Mouse (Mus musculus) ES-E14 (cell line): ENCODE results near the gene Gm17606. TPM values are rescaled to one million over a fixed set of nuclear protein-coding genes. Genes with fewer than 3 reads are reported as not detected.

Experiments
- DNase-seq: peaks from one replicate; pipeline ENCODE4 v3.0.0-alpha.2; 2013; ENCODE audit warnings: low read depth, low spot score
- H3K27ac ChIP-seq: 2 replicates; pipeline ENCODE4 v1.5.1; 2012; ENCODE audit warnings: low read depth, mild to moderate bottlenecking, low read length, moderate library complexity, mixed read lengths; ENCODE audit not compliant: poor library complexity, insufficient read depth, severe bottlenecking
- H3K36me3 ChIP-seq: 2 replicates; pipeline ENCODE4 v1.6.1; 2012; ENCODE audit warnings: mild to moderate bottlenecking, low read length, moderate library complexity, mixed read lengths; ENCODE audit not compliant: control insufficient read depth, poor library complexity, insufficient read depth, severe bottlenecking
- H3K4me1 ChIP-seq, 2 experiments: fragments of 150-350 bp in 1 of 2; sonication (generic) in 1 of 2; 2 replicates each; pipeline ENCODE4 v1.6.1; 2012; ENCODE audit warnings: low read length in 2 of 2, mild to moderate bottlenecking in 1 of 2, mixed read lengths in 1 of 2; ENCODE audit not compliant: control insufficient read depth in 2 of 2, insufficient read depth in 2 of 2, poor library complexity in 1 of 2
- H3K4me3 ChIP-seq, 2 experiments: fragments of 150-350 bp in 1 of 2; sonication (generic) in 1 of 2; 2 replicates each; pipeline ENCODE4 v1.5.1; 2012; ENCODE audit warnings: low read length in 2 of 2, low read depth in 1 of 2, mild to moderate bottlenecking in 1 of 2, mixed read lengths in 1 of 2; ENCODE audit not compliant: insufficient read depth in 1 of 2, poor library complexity in 1 of 2, severe bottlenecking in 1 of 2
- H3K9ac ChIP-seq: 2 replicates; pipeline ENCODE4 v1.6.1; 2012; ENCODE audit warnings: low read depth, mild to moderate bottlenecking, low read length, mixed read lengths; ENCODE audit not compliant: poor library complexity, insufficient read depth, severe bottlenecking
- H3K9me3 ChIP-seq: fragments of 150-350 bp; sonication (generic); 2 replicates; pipeline ENCODE4 v1.6.1; 2012; ENCODE audit warnings: low read depth, mild to moderate bottlenecking, low read length; ENCODE audit not compliant: control insufficient read depth, insufficient read depth
- CHD2 ChIP-seq: IDR thresholded peaks from 2 replicates; pipeline ENCODE4 v1.6.1; 2014; ENCODE audit warnings: mild to moderate bottlenecking, low read depth, low read length, inconsistent platforms
- HCFC1 ChIP-seq: IDR thresholded peaks from 2 replicates; pipeline ENCODE4 v1.6.1; 2012; ENCODE audit warnings: low read length, inconsistent platforms, borderline replicate concordance; ENCODE audit not compliant: insufficient read depth
- MAFK ChIP-seq: IDR thresholded peaks from 2 replicates; pipeline ENCODE4 v1.6.1; 2014; ENCODE audit warnings: mild to moderate bottlenecking, low read depth, low read length, inconsistent platforms; ENCODE audit not compliant: insufficient read depth
- ZC3H11A ChIP-seq: IDR thresholded peaks from 2 replicates; pipeline ENCODE4 v1.6.1; 2012; ENCODE audit warnings: low read depth, mild to moderate bottlenecking, inconsistent platforms, low read length, borderline replicate concordance
- ZNF384 ChIP-seq: IDR thresholded peaks from 2 replicates; pipeline ENCODE4 v1.6.1; 2012; ENCODE audit warnings: low read depth, low read length, inconsistent platforms
- in situ Hi-C, 2 experiments: fragments of 600-800 bp; cut with MboI; formaldehyde crosslinking; loops; one replicate each; pipeline ENCODE4 v1.15.1; 2025; ENCODE audit warnings: low sequenced_read_pairs in 2 of 2, inconsistent platforms in 1 of 2; ENCODE audit not compliant: unreplicated experiment in 2 of 2
- total RNA-seq: library from RNA; depleted of rRNA; stranded (reverse); fragments of 300-350 nt; gene quantifications from 2 replicates; pipeline ENCODE4 v1.2.3, GENCODE M21; 2012; rRNA removed

Gm17606 gene
- total RNA-seq, result not detected in 2 replicates

DNA sequence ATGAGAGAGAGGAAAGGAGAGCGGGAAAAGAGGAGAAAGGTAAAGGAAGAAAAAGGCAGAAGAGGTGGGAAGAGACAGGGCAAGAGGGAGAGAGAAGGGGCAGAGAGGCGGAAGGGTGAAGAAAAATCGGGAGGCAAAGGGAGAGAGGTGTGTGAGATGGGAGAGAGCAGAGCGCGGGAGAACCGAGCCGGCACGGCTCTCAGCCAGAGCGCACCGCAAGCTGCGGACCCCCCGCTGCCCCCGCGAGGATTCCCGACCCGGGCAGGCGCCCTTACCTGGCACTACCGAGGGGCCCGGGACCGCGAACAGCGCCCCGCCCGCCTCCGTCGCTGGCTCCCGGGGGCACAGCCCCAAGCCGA lies at the start of gene Gm17606:
Gene Gm17606 (plus strand): TSS at position 7 of the 359 bp plus-strand sequence.
- Histone ChIP-seq H3K27ac (no peak within 1 kb of the TSS), H3K9me3 (no peaks in the 10 kb centered on the region), H3K4me1 (peaks cover 0 to 19% of the 10 kb centered on the region in 2 experiments; a peak in 2 of 4 replicates), H3K4me3 (peak within 1 kb of the TSS; percentile 84 to 92), H3K36me3 (peaks cover 36% of the 10 kb centered on the region), H3K9ac (peak within 1 kb of the TSS; percentile 86)
- no peak for TF ChIP-seq ZC3H11A
- no peak for TF ChIP-seq CHD2
- TF ChIP-seq ZNF384, result no peak
- TF ChIP-seq HCFC1, result no peak
- no peak for TF ChIP-seq MAFK
- DNase-seq, result no peak
- in situ Hi-C loops, result loop anchor here in 1 of 2 experiments (25.0 kb wide), 1 partner anchor 579 kb away; no protein-coding TSS in a partner anchor

DNA sequence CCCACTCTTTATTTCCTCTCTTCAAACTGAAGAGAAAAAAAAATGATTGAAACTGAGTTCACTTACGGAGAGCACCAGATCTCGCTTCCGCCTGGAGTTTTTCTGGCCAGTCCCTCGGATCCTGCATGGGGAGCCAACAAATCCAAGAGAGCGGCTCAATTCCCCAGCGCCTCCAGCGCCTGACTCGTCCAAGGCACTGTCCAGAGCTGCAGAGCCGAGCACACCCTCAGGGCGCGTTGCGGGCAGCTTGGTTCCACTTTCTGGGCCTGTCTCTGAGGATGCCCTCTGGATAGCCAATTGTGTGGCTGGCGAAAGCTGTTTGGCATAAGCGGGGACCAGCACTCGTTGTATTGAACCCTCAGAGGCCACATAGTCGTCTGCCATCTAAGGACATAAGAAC lies 49.7 kb upstream of the Gm17606 start:
- in situ Hi-C loops, result no loop called here
- Histone ChIP-seq H3K4me3 (peak overlapping the region; percentile 6 to 19; a peak in 2 of 4 replicates), H3K27ac (no peak overlapping the region), H3K36me3 (no peaks in the 10 kb centered on the region), H3K9me3 (no peaks in the 10 kb centered on the region), H3K9ac (no peak overlapping the region), H3K4me1 (peaks cover 0 to 15% of the 10 kb centered on the region in 2 experiments; a peak in 2 of 4 replicates)
- TF ChIP-seq ZC3H11A, result no peak
- TF ChIP-seq CHD2, result no peak
- TF ChIP-seq MAFK, result no peak
- TF ChIP-seq HCFC1, result no peak
- TF ChIP-seq ZNF384, result no peak
- no peak for DNase-seq

DNA sequence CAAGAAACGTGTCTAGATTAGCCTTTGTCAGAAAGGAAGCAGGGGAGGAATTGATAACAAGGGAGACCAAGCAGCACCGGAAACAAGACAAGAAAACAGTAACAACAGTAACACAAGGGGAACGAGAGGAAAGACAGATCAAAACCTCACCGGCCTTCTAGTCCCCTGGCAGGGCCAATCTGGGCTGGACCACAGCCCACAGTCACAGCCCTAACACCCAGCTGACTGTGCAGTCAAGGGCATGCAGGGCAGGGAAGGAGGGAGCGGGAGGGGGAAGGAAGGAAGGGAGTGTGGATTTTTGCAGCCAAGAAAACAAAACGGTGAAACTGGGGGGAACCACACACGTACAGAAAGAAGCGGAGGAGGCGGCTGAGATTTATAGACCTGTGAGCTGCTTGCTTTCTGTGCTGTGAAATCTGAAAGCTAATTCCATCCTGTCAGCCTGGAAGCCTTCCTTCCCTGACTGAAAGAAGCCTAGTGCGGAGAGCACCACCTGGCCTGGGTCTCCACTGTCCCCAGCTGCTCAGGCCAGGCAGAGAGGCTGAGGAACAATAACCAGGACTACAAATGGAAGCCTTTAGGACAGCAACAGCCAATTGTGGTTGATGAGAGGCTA lies 48.3 kb upstream of the Gm17606 start:
- Histone ChIP-seq H3K27ac (no peak overlapping the region), H3K36me3 (no peaks in the 10 kb centered on the region), H3K4me3 (no peak overlapping the region), H3K9me3 (no peaks in the 10 kb centered on the region), H3K9ac (no peak overlapping the region), H3K4me1 (peaks cover 0 to 15% of the 10 kb centered on the region in 2 experiments; a peak in 2 of 4 replicates)
- in situ Hi-C loops, result no loop called here
- no peak for DNase-seq
- TF ChIP-seq CHD2 (no peak), MAFK (no peak), ZNF384 (no peak), HCFC1 (no peak), ZC3H11A (no peak)

DNA sequence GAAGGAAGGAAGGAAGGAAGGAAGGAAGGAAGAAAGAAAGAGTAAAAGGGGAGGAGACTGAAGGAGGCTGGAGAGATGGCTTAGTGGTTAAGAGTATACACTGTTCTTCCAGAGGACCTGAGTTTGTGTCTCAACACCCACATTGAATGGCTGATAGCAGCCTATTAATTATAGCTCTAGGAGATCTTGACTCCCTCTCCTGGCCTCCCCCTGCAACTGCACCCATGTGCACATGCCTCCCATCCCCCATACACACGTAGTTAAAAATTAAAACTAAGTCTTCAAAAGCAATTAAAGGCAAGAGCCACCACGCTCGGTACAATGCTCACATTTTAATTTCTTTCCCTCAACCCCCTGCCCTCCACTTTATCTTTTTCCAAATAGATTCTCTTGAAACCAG lies 46.7 kb upstream of the Gm17606 start:
- no peak for TF ChIP-seq MAFK
- TF ChIP-seq ZNF384, result no peak
- TF ChIP-seq HCFC1, result no peak
- TF ChIP-seq CHD2, result 0 out of 2 replicates have a peak, but pooled peaks have one; percentile 49
- Histone ChIP-seq H3K9ac (no peak overlapping the region), H3K36me3 (no peaks in the 10 kb centered on the region), H3K4me3 (no peak overlapping the region), H3K27ac (no peak overlapping the region), H3K9me3 (no peaks in the 10 kb centered on the region), H3K4me1 (peaks cover 0 to 13% of the 10 kb centered on the region in 2 experiments; a peak in 2 of 4 replicates)
- in situ Hi-C loops, result no loop called here
- no peak for DNase-seq
